Mouse (Mus musculus): ENCODE data around the gene Lmntd1.

Gene Lmntd1

DNA sequence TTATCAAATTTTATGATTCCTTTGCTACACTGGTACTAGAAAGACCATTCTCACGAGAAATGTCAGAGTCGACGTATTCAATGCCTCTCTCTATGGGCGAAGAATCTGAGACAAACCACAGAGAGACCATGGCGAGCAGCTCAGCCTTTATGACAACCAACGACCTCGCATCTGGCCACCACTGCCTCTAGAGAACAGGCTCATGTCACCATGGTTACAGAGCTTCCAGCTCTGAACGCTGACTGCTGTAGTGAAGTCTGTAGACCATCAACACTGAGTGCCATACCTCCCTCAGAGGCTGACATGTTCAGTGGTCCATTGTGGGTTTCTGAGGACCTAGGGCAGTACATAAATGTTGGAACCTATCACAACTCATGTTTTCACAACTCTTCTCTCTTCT lies 180.2 kb downstream of the Lmntd1 start:
- DNase-seq (ENCODE audit: low read depth, low spot score), result no peak

GRCm38 (mm10) chr6:145432711-145433708 lies 181.1 kb downstream of the Lmntd1 start:
- DNase-seq (ENCODE audit: low read depth, low spot score), result no peak

GRCm38 (mm10) chr6:145431747-145432146 lies 182.4 kb downstream of the Lmntd1 start:
- no peak for DNase-seq (ENCODE audit: low read depth, low spot score)

DNA sequence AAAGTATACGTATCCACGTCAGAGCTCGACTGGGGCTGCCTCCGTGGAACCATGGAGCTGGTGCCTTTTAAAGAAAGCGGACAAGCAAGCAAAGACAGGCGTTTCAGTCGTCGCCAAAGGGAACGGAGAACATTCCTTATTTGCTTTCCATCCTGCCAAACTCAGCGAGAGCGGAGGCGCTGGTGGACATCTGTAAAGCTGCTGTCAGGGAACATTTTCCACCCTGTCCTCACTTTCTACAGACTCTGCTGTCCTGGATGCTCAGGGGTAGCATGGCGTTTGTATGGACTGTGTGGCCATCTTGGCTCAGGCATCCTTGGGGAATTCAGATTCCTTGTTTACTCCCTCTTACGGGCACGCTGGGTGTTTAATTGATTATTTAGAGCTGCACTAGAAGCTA lies 186.7 kb downstream of the Lmntd1 start:
- no peak for DNase-seq (ENCODE audit: low read depth, low spot score)

DNA sequence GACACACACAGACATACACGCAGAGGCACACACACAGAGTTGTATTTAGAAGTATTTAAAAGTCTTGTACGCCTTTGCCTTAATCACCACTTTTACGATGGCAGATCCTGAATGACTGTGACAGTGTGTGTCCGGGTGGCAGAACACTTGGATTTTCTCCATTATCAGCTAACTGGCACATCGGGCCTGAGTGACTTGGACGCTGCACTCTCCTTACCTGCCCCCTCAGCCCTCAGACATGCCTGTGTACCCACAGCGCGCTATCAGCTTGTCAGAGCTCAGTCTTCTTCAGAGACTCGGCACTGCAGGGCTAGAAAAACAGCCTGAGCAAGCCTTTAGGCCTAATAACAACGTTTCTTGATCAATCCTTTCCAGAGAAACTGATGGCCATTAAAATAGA lies 187.6 kb downstream of the Lmntd1 start:
- DNase-seq (ENCODE audit: low read depth, low spot score), result no peak

- no peak for DNase-seq (ENCODE audit: low read depth, low spot score)
Observed at GRCm38 (mm10) chr6:145424156-145424555, 190.0 kb downstream of the Lmntd1 start.

GRCm38 (mm10) chr6:145423484-145423883 lies 190.6 kb downstream of the Lmntd1 start:
- no peak for DNase-seq (ENCODE audit: low read depth, low spot score)

DNA sequence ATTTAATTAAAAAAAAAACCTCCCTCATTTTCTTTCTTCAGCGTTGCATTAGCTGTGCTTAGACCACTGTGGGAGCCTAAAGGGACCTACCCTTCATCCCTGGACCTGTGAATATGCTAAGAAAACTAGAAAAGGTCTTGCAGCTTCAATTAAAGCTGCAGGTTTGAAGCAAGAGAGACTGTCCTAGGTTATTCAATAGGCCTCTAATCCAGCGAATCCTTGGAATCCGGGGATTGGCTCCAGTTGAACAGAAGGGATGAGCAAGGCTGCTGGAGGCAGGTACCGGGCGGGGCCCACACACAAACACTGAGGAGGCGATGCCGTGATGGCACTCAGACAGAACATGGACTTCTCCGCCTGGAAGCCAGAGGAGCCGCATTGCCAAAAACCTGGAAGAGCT lies 192.5 kb downstream of the Lmntd1 start:
- DNase-seq (ENCODE audit: low read depth, low spot score), result no peak

DNA sequence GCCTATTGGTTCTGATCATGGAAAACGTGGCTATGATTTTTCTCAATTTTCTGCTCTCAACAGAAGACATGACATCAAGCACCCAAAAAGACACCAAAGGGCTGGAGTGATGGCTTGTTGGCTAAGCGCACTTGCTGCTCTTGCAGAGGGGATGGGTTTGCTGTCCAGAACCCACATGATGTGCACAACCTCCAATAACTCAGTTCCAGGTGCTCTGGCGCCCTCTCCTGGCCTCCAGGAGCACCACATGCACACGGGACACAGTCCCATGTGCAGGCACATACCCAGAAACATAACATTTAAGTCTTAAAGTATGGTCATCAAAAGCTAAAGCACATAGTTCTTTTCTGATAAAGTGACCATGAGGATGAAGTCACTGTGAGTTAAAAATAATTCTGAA lies 193.7 kb downstream of the Lmntd1 start:
- DNase-seq (ENCODE audit: low read depth, low spot score), result no peak

DNA sequence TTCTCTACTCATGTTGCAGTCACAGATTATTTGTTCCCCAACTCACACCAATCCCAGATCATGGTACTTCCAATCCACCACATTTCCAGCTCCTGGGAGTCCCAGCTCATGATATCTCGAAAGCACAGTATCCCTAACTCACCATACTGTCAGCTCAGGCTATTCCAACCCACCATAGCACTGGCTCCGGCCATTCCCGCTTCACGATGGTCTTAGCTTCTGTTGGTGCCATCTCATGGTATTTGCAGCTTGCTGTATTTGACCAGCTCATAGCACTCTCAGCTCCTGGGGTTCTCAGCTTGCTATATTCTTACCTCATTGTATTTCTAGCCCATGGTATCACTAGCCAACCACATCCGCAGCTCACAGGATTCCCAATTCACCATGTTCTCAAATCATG lies 195.3 kb downstream of the Lmntd1 start:
- no peak for DNase-seq (ENCODE audit: low read depth, low spot score)

DNA sequence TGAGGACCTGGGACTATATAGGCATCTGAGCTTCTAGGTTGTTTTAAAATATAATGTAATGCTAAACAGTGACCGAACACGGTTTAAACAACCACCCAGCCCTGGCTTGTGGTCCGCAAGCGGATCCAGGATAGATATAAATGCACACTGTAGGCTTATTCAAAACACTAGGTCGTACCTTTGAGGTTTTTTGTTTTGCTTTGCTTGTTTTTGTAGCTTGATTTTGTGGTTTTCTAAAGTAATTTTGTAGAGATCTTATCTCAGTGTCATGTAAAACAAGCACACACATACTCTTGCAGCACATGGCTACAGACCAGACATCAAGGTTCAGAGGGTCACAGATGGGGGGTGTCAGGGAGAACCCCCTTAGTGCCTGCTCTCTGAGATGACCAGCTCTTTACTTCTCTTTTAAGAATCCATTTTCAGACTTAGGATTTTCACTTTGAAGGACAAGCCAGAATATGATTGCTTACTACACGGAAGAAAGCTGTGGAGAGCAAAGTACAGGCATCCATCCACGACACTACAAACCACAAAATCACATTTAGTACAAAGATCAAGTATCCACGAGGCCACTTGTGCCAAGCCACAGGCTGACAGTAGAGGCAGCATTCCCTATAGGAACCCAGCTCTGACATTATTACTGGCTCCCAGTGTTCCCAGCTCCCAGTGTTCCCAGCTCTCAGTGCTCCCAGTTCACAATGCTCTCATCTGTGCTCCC lies 196.2 kb downstream of the Lmntd1 start:
- DNase-seq (ENCODE audit: low read depth, low spot score), result no peak

DNA sequence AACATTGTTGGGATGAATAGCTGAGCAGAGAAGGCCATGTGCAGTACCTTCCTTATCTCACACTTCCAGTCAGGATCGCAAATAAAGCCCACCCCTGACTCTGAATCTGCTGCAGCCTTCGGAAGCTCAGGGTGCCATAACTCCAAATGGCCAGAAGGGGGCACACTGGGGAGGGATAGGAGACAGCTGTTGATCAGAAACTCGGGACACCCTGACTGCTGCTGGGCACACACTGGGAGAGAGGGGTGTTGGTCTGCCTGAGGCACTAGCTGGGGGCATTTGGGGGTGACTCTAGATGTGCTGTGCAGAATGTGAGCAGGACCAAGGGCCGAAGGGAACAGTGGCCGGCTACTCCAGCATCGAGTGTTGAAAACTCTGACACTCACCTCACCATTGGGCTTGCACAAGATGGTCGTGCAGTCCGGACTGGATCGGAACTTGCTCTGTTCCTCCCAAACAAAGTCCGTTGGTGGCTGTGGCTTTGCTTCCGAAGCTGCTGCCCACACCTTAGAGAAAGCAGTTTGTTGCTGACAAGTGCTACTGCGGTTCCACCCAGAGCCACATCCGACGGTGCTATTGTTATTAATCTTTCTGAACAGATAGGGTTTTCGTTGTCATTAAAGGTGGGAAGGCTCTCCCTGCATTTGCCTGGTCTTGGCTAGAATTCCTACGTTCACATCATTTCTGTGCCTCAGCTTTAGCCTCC lies 197.0 kb downstream of the Lmntd1 start:
- peak; percentile 43 for DNase-seq (ENCODE audit: low read depth, low spot score)

DNA sequence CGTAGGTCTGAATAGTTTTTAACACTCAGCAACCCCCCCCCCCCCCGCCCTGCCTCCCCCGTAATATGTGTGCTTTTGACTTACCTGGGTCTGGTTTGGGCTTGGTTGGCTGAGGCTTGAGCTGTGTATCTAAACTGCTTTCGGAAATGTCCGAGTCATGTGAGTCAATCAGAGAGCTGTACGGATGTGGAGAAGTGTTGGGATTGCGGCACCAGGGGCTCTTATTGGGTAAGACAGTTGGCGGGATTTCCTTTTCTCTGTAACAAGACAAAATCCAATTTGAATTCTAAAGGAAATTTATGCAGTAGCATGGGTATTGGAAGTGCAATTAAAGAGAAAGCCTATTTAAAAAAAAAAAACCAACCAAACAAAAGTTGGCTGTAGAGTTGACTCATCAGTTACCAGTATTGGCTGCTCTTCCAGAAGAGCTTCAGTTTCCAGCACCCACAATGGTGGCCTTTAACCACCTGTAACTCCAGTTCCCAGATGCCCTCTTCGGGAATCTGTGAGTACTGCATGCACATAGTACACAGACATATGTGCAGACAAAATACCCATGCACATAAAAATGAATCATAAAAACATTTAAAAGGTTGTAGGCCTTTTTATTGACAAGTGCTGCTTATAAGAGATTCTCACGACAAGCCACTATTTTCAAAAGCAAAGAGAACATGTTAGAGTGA lies 209.6 kb downstream of the Lmntd1 start:
- DNase-seq (ENCODE audit: low read depth, low spot score), result no peak

DNA sequence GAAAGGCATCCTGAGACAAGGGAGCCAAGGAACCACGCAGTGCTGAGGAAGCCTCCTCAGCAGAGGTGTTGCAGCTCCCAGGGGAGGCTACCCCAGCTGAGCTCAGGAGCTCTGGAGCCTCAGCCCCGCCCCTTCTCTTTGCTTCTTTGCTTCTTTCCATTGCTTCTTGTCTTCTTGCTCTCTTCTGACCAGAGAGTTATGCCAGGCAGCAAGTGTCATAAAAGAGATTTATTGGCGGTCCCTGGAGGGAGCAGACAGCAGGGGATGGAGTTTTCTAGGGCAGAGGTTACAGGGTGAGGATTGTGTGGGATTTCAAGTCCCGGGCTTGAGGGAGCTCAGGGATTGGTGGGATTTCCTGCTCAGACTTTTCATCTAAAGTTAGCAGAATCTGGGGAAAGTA lies 213.0 kb downstream of the Lmntd1 start:
- no peak for DNase-seq (ENCODE audit: low read depth, low spot score)

GRCm38 (mm10) chr6:145397881-145398280 lies 216.2 kb downstream of the Lmntd1 start:
- no peak for DNase-seq (ENCODE audit: low read depth, low spot score)

DNA sequence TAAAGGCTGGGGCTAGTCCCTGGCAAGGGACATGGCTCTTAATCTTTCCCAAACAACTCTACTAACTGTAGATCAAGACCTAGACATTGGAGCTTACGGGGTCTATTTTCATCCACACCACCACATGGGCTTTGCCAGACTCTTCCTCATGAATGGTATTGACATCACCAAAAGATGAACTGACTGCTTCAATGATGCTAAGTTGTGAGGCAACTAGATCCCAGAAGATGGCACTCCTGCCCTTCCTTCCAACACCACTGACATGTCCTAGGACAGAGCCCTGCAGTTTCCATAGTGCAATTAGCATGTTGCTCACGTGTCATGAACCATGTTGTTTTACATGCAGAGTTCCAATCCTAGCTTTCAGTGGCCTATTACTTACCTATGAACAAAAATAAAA lies 217.6 kb downstream of the Lmntd1 start:
- DNase-seq (ENCODE audit: low read depth, low spot score), result no peak

- no peak for DNase-seq (ENCODE audit: low read depth, low spot score)
Observed at GRCm38 (mm10) chr6:145390421-145390820, 223.7 kb downstream of the Lmntd1 start.

GRCm38 (mm10) chr6:145389904-145390303 lies 224.2 kb downstream of the Lmntd1 start:
- DNase-seq (ENCODE audit: low read depth, low spot score), result no peak

DNA sequence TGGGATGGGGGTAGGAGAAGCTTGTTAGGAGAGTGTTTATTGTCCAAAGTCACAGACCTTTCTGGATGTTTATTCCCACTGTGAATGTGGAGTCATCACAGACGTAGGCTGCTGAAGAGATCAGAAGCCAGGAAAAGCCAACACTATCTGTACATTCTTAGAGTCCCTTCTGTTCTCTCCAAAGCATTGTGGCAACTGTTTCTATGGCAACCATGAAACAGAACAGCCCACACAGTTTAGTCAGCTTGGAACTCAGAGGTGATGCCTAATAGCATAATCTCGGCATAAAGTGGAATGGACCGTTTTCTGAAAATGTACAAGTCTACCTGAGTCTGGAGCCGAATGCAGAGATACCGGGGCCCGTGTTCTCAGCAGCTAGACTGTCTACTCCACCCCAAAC lies 226.7 kb downstream of the Lmntd1 start:
- no peak for DNase-seq (ENCODE audit: low read depth, low spot score)

DNA sequence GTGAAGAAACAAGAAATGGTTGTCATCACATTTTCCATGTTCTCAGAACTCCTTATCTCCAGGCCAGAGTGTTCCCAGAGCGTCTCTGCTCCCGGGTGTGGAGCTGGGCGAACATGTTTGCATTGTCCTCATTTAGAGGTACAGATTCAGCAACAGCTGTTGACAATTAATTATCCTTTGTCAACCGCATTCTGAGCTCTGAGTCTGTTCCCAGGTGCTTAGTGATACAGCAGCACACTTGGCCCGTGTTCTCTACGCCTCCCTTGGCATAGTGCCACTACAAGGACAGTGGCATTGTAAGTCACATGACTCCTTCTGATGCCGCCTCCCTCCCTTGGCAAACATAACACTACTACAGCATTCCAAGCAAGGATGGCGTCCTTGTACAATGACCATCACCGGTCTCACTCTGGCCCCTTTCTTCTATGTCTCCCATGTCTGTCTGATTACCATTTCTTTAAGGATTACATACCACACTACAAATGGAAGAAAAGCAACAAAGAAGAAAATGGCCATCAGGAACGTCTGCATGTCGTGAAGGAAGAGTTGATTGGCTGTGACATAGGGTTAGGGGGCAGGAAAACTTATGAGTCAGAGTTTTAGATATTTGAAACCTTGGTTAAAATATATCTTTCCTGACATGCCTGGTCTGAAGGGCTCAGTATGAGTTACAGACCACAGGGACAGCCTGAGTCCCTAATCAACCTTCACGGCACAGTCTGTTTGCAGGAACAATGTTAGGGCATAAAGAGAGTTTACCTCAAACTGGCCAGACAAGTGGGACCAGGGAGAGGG lies 231.3 kb downstream of the Lmntd1 start:
- DNase-seq (ENCODE audit: low read depth, low spot score), result no peak

DNA sequence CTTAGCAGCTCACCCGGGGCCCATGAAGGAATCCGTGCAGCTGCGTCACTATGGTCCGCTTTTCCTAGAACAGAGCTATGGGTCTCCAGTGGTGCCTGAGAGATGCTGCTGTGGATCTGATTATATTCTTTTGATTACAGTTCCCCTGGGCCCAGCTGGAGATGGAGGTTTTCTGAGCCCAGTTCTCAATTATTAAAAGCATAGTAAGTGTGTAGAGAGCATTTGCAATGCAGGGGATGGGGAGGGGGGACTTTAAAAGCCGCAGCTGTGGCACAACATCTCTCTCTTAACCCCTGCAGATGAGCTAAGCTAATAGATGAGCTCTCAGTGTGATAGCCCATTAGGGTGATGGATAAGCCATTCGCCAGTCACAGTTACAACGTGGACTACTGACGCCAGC lies 233.2 kb downstream of the Lmntd1 start:
- no peak for DNase-seq (ENCODE audit: low read depth, low spot score)

Measured in retina, postnatal 7 days (tissue).